Mouse (Mus musculus) kidney, postnatal 10 days (tissue): ENCODE results near the gene Runx2.

Experiments
- DNase-seq: peaks from one replicate; pipeline ENCODE4 v3.0.0; 2021; ENCODE audit warnings: mixed read lengths

The Runx2 gene

DNA sequence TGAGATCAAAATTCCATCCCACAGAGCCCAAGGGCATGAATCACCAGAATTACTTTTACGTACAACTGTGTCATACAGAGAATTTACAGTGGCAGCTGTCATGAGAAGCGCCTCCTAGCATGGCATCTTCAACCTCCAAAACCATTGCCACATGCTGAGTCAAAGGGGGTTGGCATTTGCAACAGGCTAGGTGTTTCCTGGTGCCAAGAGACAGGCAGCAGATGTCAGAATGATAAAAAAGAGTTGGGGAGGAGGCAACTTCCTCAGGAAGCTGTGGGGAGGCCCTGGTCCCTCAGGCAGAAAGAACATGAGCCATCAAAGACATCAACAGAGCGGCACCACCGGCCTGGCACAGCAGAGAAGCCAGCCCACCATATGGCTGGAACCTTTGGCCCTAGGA lies 160.1 kb downstream of the Runx2 start:
- DNase-seq = no peak

DNA sequence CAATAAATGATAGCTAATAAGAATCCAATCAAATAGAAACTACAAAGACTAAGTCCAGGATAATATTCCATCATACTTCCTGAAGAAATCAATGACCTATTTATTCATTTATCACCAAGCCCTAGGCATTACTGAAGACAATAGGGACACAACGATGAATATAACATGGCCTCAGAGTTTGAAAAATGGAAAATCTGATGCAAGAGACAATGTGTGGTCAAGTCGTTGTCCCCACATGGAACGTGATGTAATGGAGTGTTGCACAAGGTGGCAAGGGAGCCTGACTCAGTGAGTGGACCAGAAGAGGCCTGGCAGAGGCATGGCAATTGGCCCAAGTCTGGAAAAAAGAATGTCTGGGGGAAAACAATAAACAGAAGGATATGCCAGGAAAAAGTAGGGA lies 161.5 kb downstream of the Runx2 start:
- DNase-seq = no peak

DNA sequence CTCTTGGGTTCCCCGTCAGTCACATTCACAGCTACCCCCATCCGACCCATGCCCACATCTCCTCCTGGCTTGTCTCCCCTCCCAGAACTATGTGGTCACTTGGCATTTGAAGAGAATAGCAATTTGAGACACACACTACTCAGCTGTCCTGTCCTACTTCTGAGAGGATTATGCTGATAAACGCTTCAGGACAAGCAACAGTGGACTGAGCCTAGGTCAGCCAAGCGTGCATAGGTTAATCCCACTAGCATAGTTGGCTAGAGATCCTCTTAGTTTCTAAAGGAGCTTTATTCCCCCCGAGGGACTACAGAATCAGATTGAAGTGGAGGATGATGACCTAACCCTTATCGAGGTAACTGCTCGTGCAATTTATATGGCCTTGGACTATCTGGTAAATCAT lies 162.5 kb downstream of the Runx2 start:
- no peak for DNase-seq

DNA sequence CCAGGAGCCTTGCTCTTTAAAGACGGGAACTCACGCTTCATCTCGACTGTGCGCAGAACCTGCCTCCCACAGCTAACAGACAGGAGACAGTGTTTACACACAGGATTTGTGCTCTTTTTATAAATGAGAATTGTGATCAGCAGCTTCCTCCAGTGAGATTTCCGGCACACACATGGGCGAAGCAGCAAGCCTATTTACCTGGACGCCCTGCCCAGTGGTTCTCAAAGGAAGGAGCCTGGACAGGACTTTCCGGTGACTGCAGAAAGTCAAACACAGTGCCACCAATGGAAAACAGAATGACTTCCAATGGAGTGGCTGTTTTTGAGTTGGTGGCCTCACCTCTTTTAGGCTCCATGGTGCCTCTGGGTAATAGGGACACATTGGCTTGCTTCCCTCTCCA lies 163.0 kb downstream of the Runx2 start:
- DNase-seq = no peak

DNA sequence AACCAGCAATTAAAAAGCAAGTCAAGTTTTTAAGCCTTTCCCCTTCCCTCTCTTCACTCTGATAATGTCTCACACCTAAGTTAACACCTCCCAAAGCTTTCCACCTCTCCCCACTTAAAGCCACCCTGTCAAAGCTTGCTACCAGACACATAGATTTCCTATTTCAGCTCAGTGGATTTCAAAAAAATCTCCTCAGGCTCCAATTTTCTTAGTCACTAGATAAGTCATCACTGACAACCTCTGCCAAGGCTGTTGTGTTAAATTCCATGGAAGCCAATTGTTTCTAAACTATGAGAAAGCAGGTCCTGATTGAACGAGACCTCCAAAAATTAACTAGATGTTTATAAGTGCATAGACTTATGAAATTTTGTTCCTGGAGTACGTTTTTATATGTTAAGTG lies 164.2 kb downstream of the Runx2 start:
- no peak for DNase-seq

DNA sequence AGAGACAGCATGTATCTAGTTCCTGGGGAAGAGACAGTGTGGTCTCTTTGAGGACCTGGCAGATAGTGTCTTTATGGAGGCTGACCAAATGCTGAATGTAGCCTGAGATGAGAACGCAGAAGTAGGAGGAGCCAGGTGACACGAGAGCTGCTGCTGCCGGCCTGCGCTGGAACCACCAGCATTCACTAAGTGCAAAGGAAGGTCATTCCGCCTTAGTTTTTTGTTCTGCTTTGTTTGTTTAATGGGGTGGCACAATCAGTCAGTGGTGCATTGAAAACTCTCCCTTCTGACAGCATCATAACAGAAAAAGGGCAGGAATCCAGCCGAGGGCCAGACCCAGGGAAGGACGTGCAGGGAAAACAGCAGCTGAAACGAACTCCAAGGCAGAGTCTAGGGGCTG lies 165.5 kb downstream of the Runx2 start:
- DNase-seq = no peak

DNA sequence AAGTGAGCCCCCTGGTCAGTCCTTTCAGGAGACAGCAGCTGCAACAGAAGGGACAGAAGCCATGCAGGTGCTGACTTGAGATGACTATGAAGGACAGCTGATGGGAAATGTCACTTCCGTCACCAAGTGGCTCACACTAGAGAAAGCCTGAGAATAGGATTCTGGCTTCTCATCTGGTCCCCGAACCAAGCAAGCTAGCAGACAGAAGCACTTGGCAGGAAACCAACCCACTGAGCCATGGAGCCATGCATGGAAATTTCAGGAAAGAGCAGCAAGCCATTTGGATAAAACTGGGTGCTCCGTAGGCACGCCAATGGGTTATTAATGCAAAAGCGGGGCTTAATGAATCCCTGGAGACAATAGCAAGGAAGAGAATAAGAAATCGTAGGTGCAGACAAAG lies 166.7 kb downstream of the Runx2 start:
- peak; percentile 31 for DNase-seq

DNA sequence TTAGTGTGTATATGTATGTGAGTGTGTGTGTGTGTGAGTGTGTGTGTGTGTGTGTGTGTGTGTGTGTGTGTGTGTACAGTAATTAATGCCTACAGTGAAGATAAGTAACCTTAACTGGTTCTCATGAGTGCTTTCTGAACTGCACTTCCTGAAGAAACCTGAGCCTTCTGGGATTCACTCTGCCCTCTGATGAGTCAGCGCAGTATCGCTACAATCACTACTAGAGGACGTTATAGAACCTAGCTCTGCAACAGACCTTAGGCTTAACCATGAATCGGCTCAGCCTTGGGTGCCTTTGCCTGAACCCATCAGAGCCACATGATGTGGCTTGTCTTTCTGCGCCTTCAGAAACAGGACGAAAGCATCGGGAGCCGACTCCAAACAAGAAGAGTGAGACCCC lies 169.5 kb downstream of the Runx2 start:
- DNase-seq = no peak

DNA sequence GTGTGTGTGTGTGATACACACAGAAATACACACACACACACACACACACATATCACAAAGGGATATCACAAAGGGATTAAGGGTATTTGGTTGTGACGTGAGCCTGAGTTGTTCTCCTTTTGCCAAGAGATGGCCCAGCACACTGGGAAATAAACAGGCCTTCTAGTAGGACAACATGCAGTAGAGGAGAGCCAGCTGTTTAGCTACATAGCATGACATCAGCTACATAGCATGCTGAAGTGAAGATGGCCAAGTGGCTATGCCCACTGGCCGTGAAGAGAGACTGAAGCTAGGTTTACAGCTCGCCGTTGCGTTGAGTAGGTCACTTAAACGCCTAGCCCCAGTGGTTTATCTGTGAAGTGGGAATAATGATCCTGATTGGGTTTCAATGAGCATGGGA lies 171.3 kb downstream of the Runx2 start:
- no peak for DNase-seq

DNA sequence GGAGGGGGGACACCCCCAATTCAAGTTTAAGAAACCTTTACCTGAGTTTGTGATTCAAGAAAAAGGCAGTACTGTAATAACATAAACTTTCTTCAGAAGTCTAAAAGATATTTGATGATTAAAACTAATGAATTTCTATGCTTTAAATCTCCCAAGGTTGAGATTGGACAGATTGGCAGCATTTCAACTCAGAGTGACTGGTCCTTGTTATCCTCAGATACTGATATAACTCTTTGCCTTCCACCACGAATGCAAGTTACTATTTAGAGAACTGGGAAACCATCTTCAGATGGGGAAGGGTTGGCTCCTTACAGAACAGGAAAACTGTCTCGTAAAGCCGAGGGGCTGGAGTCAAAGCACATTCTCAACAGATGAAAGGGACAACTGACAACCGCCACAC lies 172.5 kb downstream of the Runx2 start:
- no peak for DNase-seq

DNA sequence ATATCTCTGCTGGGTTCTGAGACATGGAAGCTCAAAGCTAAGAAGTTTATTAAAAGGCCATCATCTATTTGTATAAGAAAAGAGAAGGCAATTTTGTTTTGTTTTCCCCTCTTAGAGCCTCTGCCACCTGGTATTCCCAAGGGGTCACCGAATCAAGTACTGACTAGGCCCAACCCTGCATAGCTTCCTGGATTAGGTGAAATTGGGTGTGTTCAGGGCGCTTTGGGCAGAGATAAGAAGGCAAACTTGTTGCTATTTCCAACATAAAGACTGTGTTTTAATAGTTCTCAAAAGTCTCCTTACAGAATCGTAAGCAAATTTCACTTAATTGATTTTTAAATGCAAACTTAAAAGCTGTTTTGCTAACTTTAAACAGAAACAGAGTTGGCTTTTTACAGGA lies 173.7 kb downstream of the Runx2 start:
- DNase-seq = no peak

DNA sequence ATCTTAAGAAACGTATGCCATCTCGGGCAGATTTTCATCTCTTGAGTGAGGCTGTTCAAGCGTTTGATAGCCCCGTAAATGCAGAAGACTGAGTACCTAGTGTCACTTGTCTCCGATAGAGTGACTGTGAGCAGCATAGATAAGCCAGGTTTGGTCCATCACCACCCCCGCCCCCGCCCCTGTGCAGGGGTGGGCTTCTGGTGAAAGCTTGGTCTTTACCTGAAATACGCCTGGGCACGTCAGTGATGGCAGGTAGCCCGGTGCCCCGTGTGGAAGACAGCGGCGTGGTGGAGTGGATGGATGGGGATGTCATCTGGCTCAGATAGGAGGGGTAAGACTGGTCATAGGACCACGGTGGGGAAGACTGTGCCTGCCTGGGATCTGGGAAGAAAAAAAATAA lies 175.2 kb downstream of the Runx2 start:
- DNase-seq = no peak

DNA sequence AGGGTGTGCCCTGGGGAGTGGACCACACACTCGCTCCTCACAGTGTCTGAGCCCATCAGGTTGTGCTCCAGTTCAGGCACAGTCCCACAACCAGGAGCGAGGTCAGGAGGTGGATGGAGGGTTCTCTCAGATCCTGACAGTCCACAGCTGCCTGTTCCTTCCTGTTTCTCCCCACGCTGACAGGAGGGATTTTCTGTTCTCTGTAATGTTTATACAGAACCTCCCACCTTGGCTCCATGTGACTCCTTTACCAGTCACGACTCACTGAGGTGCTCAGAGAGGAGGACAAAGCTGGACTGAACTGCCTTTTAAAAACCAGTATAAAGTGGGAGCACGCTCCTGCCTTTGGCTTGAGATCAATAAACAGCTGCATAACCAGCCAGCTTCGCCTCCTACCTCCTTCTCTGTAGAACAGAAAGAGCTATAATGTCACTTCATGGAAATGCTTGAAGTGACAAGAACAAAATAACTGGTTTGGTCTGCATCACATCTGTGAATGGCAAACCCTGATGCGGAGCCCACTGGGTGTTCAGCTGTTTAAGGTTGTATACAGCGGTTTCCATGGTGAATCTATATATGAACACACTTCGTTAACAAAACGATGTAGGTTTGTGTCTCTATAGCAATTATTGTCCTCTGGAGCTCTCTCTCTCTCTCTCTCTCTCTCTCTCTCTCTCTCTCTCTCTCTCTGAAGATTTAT lies 177.3 kb downstream of the Runx2 start:
- no peak for DNase-seq

DNA sequence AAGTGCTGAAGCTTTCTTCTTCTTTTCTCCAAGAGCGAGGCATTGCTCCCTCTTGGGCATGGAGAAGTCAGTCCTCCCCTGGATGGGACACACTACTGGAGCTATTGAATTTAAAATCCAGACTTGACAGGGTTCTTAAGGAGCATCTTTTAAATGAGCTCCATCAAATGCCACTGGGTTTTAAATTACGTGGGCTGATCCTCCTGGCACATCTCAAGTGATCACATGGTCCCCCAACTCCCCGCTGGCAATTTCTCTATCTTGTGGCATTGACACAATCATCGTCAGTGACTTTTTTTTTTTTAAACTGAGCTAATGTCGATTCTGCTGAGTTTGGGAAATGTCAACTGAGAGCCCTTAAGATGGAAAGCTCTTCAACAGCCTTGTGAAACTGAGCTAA lies 180.1 kb downstream of the Runx2 start:
- DNase-seq = no peak

DNA sequence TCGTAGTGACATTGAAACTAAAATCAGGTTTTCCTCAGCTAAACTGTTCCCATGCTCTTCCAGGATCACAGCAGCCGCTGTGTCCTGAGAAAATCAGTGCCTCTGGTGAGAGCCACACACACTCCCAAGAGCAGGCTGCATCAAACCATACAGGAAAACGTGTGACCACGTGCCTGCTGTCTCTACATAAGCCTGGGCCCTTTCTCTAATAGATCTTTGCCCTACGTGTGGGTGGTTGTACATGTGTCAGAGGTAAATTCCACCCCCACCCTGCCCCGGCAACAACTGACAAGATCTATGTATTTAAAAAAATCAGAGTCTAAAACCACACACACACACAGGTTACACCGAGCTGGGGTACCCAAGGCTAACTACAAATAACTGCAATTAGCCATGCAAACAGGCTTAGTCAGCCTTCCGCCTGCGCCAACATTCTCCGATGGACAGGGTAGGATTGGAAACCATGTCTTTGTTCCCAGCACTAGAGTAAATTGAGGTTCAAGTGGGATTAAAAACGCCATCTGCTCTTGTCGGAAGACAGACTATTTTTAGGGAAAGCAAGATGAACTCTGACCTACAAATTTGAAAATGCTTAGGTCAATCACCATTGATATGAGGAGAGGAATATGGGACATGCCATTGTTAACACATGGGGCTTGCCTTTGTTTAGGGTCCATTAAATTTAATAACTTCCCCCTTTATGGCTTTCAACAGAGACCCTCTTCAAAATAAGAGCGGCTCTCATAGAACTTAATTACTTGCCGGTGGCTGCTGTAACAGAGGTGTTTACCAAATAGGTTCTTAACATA lies 180.8 kb downstream of the Runx2 start:
- DNase-seq = no peak

DNA sequence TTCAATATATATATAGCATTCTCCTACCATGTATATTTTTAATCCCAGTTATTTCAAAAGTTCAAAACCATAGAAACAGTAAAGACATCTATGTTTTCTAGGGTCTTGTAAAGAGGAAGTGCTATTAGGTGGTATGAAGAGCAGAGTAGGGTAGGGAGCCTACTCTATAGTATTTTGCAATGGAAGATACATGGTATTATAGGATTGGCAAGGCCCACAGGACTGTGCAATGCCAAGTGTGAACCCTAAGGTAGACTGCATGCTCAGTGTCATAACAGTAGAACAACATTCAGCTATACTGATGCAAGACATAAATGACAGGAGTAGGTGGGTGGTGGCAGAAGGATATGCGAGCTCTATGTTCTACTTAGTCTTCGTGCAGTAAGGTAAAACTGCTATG lies 181.7 kb downstream of the Runx2 start:
- DNase-seq = no peak

DNA sequence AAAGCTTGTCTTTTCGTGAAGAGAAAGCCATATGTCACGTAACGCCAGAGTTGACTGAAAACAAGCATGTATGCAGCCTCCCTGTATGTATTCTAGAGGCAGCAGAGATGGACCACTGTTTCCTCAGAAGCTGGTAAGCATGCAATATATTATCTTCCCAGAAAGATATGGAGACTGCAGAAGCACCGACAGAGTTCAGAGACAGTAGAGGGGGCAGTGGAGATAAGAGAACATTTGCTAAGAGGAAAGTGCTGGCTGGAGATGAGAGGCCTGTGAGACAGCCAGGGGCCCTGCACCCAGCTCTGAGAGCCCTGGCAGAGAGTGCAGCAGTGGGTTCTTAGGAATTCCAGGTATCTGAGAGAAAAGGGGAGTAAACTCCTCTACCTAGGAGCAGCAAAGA lies 182.3 kb downstream of the Runx2 start:
- DNase-seq = no peak

DNA sequence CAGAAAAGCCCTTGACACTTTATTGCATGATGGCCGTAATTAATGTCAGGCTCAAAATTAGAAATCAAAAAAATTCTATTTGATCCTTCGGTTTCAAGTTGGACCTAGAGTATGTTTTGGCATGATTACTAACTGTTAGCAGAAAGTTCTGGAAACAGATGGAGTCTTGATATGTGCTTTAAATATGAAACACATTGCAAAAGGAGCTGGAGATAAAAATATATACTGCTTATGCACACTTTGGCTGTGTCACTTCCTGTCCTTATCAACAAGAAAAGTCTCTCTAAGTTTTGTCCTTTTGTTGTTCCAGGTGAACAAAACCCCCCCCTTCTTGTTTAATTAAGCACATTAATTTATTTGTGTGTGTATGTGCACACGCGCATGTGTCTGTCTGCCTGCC lies 183.0 kb downstream of the Runx2 start:
- DNase-seq = no peak

DNA sequence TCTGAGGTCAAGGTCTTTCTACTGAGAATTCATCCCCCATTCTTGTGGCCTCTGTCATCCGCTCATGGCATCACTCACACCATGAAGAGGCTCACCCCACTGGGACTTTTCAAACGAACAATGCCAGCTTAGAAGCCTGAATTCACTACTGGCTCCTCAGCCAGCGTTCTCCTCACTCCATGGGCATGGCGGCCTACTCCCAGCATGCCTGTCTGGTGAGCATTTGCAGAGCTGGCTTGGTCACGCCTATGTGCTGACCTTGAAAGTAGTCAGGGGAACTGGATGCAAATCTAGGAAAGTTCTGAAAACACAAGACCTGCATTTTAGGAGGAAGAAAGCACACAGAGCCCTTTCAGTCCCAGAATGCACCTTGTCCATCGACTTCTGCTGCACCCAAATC lies 187.3 kb downstream of the Runx2 start:
- DNase-seq = no peak

DNA sequence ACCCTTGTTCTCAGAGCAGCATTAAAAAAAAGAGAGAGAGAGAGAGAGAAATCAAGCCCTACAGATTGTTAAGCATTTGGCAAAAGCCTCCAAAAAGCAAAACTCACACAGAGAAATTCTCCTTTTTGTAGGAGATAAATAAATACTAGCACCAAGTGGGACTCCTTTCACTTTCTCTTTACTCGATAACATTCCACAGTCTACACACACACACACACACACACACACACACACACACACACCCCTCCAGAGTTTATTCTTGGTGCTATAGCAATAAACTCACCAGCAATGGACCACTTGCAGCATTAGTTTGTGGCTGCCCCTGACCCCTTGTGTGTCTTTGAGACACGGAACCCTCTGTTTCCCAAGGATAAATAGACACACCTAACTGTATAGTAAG lies 190.9 kb downstream of the Runx2 start:
- peak; percentile 20 for DNase-seq

DNA sequence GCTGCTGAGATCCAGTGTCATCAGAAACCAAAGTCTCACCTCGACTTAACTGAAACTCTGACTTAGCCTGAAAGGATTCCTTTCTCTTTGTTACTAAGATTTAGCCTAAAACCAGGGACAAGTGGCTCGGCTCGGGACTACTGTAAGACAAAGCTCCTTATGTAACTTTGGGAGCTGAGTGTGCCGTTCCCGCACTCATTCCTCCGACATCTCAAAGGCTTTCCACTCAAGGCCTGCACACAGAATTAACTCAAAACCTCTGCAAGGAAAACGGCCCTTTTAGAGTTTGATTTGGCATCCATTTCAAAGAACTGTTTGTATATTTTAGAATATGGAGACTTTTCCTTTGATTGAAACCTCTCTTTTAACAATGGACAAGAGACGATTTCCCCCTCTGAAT lies 191.3 kb downstream of the Runx2 start:
- DNase-seq = no peak

DNA sequence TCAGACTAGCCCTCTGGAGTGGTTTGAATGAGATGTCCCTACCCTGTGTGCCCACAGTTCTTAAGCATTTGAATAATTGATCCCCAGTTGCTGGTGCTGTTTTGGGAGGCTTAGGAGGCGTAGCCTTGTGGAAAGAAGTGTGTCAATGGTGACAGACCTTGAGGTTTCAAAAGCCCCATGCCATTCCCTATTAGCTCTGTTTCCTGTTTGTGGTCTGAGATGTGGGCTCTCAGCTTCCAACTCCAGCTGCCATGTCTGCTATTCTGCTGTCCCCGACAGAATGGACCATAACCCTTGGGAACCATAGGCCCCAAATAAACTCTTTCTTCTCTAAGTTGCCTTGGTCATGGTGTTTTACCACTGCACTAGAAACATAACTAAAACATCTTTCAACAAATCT lies 194.1 kb downstream of the Runx2 start:
- no peak for DNase-seq

DNA sequence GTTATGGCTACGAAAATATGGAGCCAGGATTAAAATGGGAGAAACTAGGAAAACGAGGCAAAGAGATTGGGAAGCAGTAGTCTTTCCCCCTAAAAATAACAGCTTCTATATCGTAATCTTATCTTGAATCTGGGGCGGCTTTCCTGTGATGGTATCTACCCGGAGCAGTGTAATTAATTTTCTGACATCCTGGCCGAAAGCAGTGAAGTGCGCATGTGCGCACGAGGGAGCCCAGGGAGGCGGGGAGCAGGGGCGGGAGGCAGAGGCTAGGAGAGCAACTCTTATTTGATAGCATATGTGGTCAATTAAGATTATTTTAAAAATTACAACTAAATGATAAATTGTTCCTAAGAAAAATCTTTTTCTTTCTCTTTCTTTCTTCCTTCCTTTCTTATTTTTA lies 195.9 kb downstream of the Runx2 start:
- peak; percentile 73 for DNase-seq

DNA sequence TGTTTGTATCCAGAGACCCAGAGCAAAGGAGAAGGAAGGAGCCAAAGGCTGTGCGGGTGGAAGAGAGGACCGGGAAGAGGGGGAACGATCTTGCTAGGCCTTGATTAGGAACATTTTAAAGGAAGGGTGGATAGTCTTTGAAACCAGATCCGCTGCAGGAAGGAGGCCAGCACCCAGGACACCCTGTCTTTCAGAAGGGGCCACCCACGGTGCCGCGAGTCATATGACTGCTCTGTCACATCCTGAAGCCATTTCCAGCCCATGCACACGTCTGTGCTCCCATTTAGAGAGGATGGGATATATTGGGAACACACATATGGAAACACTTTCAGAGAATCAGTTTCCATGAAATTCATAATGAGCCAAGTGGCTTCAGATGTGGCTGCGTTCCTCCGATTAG lies 196.4 kb downstream of the Runx2 start:
- DNase-seq = peak; percentile 77

DNA sequence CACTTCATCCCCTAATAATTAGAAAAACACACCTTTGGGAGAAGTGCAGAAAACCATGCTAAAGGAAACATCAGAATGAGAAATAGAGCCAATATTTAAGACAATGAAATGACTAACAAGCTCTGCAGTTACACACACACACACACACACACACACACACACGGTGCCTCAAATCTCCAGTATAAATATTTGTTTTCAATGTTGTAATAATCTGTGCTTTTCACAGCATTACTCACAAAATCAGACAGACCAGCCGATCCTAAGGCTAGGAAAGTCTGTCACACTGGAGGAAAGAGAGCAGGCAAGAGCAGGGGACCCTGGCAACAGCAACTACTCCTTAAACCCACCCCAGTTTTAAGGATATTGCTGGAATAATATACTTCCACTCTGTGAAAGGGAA lies 196.9 kb downstream of the Runx2 start:
- no peak for DNase-seq
